Mouse (Mus musculus) heart, adult 18-20 months (tissue): ENCODE measurements around the gene Mical2. TPM values are rescaled to one million over a fixed set of nuclear protein-coding genes. Genes with fewer than 3 reads are reported as not detected.

ENCODE experiments used
- DNase-seq, 2 experiments: peaks; one replicate each; pipeline ENCODE4 v3.0.0; 2021 to 2022; ENCODE audit warnings: mixed read lengths in 1 of 2
- total RNA-seq, 2 experiments: library from RNA; stranded (reverse); gene quantifications; 2 replicates each; pipeline ENCODE4 v1.2.3; 2021

Mical2 gene
- total RNA-seq, 2 experiments from 2014 or later, result 80.4 to 85.1 TPM

DNA sequence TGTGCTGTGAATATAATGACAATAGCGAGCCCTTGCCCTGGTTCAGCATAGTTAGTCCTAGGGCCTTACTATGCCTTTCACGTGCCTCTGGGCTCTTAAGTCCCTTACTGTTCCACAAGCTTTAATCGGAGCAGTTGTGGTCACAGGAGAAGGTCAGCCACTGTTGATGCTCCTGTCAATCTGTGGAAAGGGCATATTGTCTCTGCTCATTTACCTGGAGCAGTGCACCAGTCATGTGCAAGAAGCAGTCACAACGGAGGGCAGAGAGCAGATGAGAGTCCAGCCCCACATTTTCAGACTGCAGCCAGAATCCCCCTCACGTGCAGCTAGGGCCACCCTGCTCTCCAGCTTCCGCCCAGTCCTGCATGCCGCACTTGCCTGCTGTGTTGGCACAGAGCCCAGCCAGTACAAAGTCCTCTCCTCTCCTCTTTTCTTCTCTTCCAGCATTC is 128.9 kb downstream of the Mical2 start:
- DNase-seq, result no peak

DNA sequence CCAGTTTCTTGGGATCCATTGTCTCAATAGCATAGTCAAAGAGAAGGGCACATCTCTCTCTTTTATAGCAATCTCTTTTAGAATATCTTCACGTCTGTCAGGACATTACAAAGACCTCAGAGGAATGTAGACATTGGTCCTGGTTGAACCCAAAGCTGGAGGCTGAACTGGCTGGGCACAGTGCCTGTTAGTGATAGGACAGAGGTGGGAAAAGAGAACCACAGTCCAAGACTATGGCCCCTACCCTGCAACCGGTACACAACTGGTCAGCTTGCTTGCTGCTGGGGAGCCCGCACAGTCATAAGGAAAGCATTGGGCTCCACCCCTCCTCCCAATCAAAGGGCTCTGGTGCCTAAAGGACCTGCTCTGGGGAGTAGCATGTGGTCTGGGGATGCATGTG is 133.9 kb downstream of the Mical2 start:
- no peak for DNase-seq

DNA sequence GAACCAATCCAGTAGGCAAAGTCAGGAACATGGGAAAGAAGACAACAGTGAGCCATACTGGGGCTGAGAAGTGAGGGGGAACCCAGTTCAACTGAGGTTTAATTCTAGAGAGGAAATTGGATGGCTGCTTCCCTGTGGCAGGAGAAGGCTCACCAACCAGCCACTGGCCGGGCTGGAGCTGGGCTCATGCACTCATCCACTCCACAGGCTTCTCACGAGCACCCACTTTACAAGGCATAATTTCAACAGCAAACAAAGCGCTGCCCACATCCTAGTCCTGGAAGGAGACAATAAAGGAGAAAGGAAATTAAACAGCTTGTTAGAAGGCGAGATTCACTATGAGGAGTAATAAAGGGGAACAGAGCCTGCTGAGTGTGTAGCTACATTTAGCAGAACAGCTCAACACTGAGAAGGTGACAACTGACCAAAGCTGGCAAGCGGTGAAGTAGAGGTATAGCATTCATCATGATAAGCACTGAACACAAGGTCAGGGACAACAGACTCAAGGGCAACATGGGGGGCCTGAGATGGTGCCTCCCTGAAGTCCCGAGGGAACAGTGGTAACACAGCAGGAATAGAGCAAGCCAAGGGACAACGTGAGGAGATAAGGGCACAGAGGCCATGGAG is 137.0 kb downstream of the Mical2 start:
- DNase-seq, result peak; percentile 47 to 63

DNA sequence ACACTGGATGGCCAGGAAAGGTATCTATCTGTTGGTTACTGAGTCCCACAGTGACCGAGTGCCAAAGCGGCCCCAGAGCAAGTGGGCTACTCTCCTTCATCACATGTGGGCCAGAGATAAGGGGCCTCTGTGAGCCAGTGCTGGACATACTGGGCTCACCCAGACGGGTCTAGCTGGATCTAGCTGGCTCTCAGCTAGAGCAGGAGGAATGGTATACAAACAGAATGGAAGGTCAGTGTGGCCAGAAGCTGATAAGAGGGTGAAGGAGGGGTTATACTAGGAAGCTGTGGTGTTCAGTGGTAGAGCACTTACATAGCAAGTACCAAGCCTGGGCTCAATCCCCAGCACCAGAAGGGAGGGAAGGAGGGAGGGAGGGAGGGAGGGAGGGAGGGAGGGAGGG is 140.2 kb downstream of the Mical2 start:
- no peak for DNase-seq

DNA sequence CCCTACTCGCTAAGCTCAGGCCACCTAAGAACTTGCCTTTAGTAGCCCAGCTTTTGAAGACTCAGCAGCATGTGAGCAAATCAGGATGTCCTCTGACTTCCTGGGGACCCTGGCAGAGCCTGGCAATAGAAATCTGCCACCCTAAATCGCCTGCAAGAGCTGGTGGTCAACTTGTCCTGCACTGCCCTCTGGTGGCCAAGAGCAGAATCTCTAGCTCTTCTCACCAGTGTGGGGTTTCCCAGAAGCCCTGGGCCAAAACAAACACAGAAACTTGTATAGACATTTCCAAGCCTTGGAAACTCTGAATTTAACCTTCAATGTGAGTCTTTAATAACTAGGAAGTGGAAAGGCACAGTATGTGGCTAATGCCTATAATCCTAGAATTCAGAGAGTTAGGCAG is 143.4 kb downstream of the Mical2 start:
- DNase-seq, result peak; percentile 85 to 93

DNA sequence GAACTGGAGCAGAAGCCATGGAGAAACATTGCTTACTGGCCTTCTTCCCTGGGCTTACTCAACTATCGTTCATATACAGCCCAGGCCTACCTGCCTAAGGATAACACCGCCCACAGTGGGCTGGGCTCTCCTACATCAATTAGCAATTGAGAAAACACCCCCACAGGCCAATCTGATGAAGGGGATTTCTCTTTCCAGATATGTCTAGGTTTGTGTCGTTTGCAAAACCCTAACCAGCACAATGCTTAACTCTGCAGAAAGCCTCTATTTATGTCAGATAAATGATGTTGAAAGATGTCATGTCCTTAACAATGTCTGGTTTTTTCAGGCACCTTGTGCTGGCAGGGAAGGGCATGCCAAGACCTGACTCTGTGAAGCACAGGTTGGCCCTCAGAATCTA is 144.3 kb downstream of the Mical2 start:
- DNase-seq, result no peak

DNA sequence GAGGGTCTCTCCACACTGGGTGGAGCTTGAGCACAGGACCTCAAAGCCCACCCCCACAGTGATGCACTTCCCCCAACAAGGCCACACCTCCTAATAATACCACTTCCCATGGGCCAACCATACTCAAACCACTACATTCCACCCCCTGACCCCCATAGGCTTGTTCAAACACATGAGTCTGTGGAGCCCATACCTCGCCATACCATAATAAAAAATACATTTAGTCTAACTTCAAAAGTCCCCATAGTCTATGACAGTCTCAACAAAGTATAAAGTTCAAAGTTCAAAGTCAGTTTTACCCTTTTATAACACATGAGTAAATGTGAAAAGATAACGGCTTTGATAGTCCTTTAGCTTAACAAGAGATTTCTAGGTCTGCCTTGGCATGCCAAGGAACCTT is 145.7 kb downstream of the Mical2 start:
- DNase-seq, result no peak

DNA sequence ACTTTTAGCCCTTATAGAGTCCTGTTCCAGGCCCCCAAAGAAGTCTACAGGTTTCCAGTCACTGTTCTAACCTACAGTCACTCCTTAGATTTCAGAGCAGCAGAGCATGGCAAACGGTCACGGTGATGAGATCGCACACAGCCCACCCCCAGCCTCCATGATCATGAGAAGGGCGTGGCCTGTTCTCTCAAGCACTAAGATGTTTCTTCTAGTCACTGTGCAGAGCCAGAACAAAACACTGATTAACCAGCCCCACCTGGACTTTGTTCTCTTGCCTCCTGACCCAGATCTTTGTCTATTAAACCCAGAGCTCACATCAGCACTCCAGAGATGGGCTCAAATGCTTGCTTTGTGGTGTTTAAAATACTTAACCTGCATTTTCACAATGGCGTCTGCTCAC is 148.4 kb downstream of the Mical2 start:
- DNase-seq, result no peak

DNA sequence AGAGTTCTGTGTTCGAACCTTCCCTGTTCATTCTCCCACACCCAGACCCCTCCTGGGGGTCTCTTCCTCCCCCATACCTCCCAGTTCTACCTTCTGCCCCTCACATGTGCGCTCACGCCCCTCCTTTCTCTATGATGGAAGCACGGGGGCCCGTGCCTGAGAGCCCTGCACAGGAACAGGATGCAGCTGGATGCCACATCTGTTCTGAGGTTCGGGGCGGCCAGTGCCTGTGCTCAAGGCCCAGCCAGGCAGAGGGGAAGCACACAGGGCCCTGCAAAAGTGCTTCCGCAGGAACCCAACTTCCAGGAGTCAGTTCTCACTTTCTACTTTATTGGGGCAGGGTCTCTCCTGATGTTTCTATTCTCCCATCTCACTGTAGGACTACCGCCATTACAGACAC is 149.4 kb downstream of the Mical2 start:
- DNase-seq, result no peak

DNA sequence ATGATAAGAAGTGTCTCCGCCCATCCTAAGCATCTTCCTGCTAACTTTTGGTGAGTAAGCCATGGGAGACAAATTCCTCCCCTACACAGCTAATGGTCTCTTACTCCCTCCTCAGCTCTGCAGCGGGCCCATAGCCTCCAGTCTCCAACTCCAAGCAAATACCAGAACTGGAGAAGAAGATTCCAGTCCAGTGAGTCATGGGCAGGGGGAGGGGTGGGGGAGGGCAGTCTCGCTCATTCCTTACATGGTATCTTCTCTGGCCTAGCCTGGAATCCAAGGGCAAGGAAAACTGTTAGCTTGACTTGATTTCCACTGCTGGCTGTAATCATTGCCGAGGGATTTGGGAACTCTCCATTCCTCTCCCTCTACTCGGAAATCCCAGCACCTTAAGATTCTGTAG is 150.2 kb downstream of the Mical2 start:
- peak in 1 of 2 experiments; percentile 27 for DNase-seq

DNA sequence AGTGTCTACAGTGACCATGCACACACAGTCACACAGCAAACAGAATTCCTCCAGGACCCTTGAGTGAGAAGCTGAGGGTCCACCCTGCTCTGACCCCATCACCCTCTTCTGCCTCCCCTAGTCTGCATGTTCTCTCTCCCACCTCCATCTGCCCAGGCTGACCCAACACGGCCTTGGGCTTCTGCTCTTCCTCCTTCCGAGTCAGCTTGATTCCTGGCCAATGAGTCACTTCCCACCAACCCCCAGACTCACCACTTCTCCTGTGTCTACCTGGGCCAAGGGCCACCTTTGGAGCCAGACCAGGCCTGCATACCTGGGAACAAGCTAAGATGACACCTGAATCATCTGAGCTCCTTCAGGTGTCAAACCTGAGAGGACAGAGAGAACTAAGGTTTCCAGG is 151.0 kb downstream of the Mical2 start:
- no peak for DNase-seq

DNA sequence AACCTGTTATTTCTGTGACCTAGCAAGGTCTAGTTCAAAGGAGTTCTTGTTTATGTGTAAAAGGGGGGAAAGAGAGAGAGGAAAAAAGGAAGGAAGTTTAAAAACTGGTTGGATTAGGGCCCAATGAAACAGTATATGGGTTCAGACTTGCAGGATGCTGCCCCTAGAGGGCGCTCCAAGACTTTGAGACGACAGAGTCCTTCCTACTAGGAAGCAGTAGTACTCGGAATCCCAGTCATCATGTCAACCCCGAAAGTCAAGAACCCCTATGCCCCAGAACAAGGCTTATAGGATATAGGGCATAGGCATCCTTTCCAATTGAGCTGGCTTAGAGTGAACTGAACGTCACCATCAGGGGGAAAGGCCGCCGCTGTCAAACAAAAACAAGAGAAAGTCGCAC is 151.7 kb downstream of the Mical2 start:
- DNase-seq, result peak; percentile 59 to 85

DNA sequence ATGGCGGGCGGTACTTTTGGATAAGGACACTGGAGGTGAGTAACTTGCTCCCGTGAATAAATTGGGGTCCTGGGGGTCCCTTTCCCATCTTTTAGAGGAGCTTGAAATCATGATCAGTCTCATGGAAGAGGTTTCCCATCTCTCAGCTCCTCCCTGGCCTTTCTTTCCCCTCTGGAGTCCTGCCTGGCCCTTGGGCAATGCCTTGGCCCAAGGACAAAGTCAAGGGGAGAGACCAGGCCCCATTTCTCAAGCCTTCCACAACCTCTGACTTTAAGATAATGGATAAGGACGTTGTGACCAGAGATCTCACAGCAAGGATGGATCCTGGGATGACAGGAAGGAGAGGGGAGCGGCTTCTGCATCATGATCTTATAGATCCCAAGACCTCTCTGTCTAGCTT is 152.4 kb downstream of the Mical2 start:
- DNase-seq, result no peak

DNA sequence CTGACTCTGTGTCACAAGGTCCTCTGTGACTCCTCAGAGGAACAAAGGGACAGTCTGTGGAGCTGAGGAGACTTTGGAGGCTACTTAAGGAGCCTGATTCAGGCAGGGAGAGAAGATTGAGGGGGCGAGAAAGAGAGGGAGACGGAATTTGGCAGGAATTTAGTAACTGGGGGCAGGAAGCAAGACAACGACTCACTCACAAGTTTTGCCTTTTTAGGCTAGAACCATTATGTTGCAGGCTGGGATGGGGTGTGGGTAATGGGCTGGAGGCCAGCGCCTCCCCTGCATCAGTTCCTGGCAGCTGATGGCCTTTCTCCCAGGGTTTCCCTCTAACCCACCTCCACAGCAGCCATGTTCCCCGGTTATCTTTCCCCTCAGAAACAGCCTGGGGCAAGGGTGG is 152.8 kb downstream of the Mical2 start:
- no peak for DNase-seq

DNA sequence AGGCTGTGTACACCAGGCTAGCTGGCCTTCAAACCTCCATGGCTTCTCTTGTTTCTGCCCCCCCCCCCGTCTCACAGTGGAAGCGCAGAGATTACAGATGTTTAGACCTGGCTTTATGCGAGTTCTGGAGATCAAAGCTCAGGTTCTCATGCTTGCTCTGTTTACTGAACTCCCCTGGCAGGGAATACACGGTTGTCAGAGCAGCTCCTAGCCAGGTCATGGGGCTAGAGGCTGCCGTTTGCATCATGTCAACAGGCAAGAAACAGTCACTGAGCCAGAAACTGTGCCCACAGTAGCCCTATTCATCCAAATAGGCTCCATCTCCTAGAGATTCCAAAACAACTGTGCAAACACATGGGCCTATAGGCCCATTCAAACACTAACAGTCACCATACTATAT is 160.9 kb downstream of the Mical2 start:
- no peak for DNase-seq

DNA sequence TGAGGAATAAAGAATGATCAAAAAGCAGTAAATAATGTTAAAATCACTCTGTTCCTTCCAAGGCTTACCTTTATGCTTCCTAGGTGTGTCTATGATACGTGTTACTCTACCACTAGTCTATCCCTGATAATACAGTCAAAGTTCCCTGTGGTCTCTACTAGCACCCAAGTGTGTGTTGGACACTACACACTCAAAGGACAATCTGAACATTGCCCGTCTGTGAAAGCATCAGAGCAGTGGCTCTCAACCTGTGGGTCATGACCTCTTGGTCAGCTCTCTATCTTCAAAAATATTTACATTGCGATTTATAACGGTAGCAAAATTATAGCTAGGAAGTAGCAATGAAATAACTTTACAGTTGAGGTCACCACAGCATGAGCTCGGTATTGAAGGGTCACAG is 162.2 kb downstream of the Mical2 start:
- DNase-seq, result no peak

DNA sequence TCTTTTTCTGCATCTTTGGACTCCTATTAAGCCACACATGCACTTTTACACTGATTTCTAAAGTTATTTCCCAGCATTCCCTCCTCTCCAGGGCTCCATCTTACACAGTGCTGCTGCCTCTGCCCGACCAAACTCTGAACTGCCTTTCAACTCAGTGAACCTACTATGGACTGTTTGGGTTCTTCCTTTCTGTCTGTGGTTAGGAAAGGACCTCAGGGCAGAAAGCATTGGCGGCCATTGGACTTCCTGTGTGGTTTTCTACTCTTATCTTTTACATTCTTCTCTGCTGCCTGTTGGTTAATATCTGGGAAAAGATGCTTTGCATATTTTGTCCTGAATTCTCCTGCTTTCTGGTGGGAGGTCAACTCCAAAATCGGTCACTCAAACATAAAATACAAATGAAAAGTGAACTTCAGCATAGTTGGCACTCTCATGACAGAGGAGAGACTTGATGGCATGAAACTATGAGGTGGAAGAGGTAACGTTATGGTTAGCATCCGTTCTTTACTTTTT is 162.8 kb downstream of the Mical2 start:
- DNase-seq, result no peak

DNA sequence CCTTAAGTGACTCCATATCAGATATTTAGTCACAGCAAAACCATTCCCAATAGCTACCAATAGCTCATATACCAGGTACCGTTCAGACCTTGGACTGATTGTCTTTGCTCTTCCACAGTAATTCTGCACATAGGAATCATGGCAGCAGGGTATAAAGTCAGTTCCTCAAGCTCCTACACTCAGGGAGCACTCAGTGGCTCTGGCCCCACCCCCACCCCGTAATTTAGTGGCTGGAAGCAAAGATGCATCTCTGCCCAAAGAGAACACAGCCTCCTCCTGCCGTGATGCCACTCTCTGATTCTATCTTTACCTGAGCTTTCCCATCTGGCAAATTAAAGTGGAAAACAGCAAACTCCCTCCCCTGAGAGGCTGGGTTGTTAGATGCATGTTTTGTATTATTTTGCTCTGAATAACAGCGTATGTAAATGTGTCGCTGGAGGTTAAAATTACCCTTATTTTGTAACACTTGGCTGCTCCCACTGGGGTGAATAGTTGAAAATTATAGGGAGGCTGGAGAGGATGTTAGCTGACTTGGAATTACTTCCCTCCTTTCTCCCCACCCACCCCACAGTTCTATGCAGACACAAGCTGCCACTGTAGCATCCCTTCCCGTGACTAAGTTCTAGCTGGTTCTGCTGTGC is 164.1 kb downstream of the Mical2 start:
- no peak for DNase-seq

DNA sequence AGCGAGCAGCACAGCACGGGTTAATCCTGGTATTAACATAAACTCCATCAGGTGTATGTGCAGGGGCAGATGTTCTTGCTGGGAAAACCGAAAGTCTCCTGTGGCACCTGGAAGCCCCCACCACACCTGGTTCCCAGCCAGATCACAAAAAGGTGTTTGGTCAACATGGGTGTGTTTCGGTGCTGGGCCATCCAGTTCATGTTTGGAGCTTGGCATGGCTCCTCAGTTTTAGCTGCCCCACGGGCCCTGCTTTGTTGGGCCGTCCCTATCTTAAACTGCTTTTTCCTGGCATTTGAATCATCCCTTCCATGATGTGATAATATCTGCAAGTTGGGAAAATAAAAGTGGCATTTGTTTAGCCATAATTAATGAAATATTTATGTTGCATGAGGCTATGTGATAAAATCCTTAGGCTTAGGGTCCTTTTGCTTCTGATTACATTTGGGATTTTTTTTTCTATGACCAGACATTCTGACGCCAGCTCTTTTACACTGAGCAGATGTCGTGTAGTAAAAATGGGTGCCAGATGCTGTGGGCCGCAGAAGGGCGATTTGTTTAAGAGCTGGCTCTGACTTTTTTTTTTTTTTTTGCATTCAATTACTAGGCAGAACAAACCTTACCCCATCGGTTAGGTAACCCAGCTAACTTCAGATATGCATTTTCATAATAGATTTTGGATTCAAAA is 164.7 kb downstream of the Mical2 start:
- no peak for DNase-seq

DNA sequence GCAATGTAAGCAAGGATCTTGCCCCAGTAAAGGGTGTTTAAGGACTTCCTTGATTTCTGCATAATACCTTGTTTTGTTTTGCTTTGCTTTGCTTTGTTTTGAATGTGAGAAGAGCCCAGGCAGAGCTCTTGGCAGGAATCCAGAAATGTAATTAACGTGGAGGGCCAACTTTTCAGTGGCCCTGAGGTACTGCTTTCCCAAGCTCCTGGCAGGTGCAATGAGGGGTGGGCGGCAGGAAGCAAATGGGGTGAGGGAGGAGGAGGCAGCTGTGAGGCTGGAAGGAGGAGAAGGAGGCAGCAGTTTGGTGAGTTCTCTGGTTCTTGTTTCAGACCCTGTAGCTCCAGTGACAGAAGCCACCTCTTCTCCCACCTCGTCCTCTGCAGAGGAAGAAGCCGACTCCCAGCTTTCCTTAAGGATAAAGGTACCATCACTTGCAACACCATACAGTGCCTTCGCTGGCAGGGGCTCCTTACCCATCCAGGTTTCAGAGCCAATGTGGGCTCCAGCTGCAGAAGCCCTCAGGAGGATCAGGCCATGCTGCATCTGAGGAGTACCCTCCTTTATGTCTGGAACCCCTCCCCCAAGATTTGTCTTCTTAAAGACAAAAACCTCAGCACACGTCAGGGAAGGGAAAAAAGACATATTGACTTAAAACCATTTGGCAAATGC is 165.4 kb downstream of the Mical2 start:
- no peak for DNase-seq

DNA sequence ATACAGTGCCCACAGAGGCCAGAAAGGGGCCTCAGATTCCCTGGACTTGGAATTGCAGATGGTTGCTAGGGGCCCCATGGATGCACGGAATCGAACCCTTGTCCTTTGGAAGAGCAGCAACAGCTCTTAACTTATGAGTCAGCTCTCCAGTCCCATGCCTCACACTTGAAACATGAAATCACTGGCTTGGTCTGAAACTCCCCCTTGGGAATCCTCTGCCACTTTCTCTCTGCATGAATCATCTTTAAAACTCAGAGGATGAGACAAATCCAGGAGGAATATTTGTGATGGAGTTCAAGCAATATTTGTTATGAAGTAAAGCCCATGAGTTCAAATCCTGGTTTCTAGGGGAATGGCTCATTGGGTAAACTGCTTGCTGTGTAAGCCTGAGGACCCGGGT is 172.1 kb downstream of the Mical2 start:
- DNase-seq, result no peak

DNA sequence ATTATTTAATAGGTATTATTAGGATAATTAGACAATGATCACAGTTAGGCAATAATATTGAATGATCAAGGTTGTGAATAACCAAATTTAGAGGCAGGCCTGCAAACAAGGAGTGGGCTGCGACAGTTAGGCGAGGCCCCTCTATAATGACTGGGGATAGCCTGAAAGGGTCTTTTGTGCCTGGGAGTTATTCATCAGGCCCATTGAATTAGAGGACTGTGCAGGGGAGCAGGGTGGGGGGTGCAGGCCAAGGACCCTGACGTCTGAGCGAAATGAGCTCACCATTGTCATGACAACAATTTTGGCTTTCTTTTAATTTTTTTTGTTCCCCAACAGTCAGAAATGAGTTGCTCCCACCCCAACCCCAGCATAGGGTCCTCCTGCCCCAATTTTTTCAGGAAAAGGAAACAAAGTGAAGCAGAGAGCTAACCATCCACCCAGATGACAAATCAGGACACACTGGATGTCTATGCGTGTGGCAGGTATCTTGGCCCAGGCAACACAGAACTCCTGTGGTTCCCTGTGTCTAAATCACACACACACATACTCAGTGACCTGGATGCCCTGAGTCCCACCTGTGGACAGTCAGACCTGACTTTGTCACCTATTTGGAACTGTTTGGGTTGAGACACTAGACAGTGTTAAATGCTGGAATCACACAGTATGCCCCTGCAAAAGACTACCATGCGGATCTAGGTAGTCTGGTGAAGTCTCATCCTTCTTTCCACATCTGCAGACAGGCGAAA is 173.9 kb downstream of the Mical2 start:
- no peak for DNase-seq
